Mouse (Mus musculus) right cerebral cortex, adult 2 months (tissue): ENCODE data around the gene Dhdds.

ENCODE experiments used
- DNase-seq, 2 experiments: peaks; one replicate each; pipeline ENCODE4 v3.0.0; 2021 to 2022; ENCODE audit warnings: low spot score in 2 of 2

The Dhdds gene

DNA sequence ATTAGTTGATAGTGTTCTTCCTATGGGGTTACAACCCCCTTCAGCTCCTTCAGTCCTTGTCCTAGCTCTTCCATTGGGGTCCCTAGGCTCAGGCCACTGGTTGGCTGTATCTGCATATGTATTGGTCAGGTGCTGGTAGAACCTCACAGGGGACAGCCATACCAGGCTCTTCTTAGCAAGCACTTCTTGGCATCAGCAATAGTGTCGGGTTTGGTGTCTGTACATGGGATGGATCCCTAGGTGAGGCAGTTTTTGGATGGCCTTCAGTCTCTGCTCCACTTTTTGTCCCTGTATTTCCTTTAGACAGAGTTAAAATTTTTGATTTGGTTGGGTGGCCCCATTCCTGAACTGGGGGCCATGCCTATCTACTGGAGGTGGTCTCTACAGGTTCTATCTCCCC is 41.8 kb downstream of the Dhdds start:
- DNase-seq = no peak

DNA sequence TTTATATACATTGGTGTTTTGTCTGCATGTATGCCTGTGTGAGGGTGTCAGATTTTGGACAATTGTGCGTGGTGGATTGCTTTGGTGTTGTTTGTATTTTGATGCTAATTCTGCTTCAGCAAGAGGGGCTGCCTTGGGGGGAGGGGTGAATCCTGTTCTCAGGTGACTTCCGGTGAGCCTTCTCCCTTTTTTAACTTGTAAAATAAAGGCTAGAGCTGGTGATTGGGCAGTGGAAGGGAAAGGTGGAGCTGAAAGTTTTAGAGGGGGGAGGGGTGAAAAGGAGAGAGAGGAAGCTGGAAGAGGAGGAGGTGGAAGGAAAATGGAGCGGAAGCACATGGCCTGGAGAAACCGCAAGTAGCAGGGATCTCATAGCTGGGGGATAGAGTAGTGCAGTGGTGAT is 44.4 kb downstream of the Dhdds start:
- no peak for DNase-seq

GRCm38 (mm10) chr4:133946736-133947135 is 54.0 kb downstream of the Dhdds start:
- DNase-seq = no peak

GRCm38 (mm10) chr4:133943791-133944190 is 56.9 kb downstream of the Dhdds start:
- DNase-seq = no peak

GRCm38 (mm10) chr4:133942679-133943078 is 58.0 kb downstream of the Dhdds start:
- no peak for DNase-seq

GRCm38 (mm10) chr4:133941576-133941975 is 59.1 kb downstream of the Dhdds start:
- no peak for DNase-seq

DNA sequence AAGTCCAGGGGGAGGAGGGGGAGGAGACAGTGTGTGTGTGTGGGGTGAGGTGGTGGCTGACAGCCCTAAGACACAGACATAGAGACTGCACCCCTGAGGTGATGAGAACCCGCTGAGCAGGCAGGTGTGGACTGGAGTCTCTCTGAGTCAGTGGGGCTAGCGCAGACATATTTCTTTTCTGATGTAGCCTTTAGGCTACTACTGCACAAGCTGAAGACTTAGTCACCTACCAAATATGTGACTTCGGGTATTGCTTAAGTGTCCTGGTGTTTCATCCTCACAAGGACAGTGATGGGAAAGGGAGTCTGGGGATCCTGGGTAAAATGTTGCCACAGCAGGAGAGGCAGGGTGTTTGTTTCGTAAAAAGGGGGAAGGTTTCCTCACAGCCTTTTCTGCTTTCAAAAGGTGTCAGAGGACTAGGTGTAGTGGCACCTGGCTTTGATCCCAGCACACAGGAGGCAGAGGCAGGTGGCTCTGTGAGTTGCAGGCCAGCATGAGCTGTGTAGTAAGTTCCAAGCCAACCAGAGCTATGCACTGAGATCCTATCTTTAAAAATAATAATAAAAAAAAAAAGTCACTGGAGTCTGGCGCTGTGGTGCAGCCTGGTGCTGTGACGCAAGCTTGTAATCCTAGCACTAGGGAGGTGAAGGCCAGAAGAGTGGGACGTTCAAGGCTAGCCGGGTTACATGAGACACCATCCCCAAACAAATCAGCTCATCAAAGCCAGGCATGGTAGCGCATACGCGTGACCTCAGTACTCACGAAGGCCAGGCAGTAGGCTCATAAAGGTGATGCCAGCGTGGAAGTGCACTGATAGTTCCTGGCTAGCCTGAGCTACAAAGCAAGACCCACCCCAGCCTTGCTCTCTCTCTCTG is 60.1 kb downstream of the Dhdds start:
- DNase-seq = no peak

DNA sequence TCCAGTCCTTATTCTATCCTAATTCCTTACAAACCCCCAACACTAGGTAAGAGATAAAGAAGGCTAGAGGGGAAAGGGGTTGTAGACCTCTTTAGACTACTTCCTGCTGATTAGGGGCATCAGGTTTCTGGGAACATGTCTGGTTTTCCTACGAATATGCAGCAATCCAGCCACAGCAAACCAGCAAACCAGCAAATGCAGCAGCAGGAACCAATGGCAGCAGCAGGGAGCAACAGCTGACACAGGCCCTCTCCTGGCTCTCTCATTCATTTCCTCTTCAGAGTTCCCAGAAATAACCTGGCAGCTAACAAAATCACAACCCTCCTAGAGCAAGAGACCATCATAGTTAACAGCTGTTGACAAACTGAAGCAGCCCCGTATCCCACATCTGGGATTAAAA is 62.6 kb downstream of the Dhdds start:
- no peak for DNase-seq

- no peak for DNase-seq
These were observed 68.9 kb downstream of the Dhdds start for GRCm38 (mm10) chr4:133931785-133932184.

DNA sequence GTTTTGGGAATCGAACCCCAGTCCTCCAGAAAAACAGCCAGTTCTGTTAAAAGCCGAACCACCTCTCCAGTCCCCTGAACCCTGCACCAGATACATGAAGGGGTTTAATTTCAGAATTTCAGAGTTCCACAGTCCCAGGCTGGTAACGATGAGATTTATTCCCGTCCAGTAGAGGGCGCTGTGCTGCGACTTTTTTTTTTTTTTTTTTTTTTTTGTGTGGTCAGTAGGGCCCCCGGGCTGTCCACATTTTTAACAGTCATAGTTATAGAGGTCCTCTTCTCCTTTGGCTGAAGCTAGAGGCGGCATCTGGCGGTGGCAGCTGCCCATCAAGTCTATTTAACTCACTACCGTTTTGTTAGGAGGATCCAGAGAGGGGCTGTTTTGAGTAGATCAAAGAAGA is 69.4 kb downstream of the Dhdds start:
- no peak for DNase-seq

GRCm38 (mm10) chr4:133929278-133929670 is 71.4 kb downstream of the Dhdds start:
- DNase-seq = no peak

GRCm38 (mm10) chr4:133928576-133929277 is 72.0 kb downstream of the Dhdds start:
- no peak for DNase-seq

DNA sequence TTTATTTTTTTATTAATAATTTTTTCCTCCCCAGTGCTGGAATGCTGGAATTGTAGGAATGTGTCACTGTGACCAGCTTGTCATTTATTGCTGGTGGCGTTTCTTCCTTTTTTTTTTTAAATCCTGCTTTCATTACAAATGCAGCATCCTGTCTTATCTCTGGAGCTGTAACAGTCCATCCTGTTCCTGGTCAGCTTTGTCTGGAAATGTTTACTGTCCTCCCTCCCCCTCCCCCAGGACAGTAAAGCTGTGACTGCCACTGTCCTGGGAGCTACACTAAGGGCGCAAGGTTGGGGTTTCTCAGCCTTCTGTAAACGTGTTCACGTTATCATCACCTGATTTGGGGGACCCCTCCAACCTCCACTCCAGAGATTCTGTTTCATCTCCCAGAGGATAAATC is 75.5 kb downstream of the Dhdds start:
- DNase-seq = no peak

DNA sequence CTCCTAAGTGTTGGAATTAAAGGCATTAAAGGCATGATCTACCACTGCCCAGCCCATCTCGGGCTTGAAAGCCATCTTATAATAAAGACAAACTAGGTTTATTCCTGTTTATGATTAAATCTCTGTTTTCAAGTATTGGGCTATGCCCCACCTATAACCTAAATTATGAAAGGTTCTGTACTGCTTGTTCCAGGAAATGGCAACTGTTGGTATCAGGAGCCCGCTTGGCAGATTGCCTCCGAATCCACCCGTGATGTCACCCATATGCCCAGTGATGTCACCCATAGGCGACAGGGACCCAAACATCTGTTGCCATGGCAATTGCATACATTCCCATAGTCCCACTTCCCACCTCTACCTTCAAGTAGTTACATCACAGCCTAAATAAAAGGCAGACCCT is 77.0 kb downstream of the Dhdds start:
- DNase-seq = no peak
